Mouse (Mus musculus) neural tube, embryonic 15.5 days (tissue): ENCODE data around the gene Dgkg. TPM values are rescaled to one million over a fixed set of nuclear protein-coding genes. Genes with fewer than 3 reads are reported as not detected.

ENCODE experiments used
- ATAC-seq: fragments of 200-750 bp; cut with Nextera tagmentation; 2 replicates; pipeline ENCODE4 v1.8.0; 2017; ENCODE audit warnings: mild to moderate bottlenecking, moderate TSS enrichment, moderate library complexity; ENCODE audit not compliant: low FRiP score
- H3K27ac ChIP-seq: fragments of 300-500 bp; sonication (generic); replicated peaks from 2 replicates; pipeline ENCODE4 v1.5.1; 2015; ENCODE audit warnings: mild to moderate bottlenecking, inconsistent platforms
- H3K27me3 ChIP-seq: fragments of 300-500 bp; sonication (generic); replicated peaks from 2 replicates; pipeline ENCODE4 v1.6.1; 2015; ENCODE audit warnings: inconsistent platforms
- H3K36me3 ChIP-seq: fragments of 300-500 bp; sonication (generic); 2 replicates; pipeline ENCODE4 v1.6.1; 2015; ENCODE audit warnings: inconsistent platforms
- H3K4me1 ChIP-seq: fragments of 300-500 bp; sonication (generic); 2 replicates; pipeline ENCODE4 v1.6.1; 2015; ENCODE audit warnings: inconsistent platforms
- H3K4me2 ChIP-seq: fragments of 300-500 bp; sonication (generic); 2 replicates; pipeline ENCODE4 v1.6.1; 2015; ENCODE audit warnings: inconsistent platforms, mild to moderate bottlenecking, moderate library complexity
- H3K4me3 ChIP-seq: fragments of 300-500 bp; sonication (generic); replicated peaks from 2 replicates; pipeline ENCODE4 v1.5.1; 2015; ENCODE audit warnings: mild to moderate bottlenecking, inconsistent platforms
- H3K9ac ChIP-seq: fragments of 300-500 bp; sonication (generic); replicated peaks from 2 replicates; pipeline ENCODE4 v1.6.1; 2015; ENCODE audit warnings: mild to moderate bottlenecking, inconsistent platforms
- H3K9me3 ChIP-seq: fragments of 300-500 bp; sonication (generic); replicated peaks from 2 replicates; pipeline ENCODE4 v1.6.1; 2016; ENCODE audit warnings: inconsistent platforms
- WGBS: fragments of 180-500 bp; shearing (Covaris S2); methylation state at CpG from one replicate; pipeline ENCODE4 v1.1.7; 2015; ENCODE audit warnings: mixed read lengths; 5-methylcytosine and 5-hydroxymethylcytosine counted together
- polyA plus RNA-seq: library from polyadenylated mRNA; unstranded; fragments of >200 nt; fragmentation: Nextera tagmentation; extraction: Ambion mirVana; gene quantifications from 2 replicates; pipeline ENCODE4 v1.2.1, GENCODE M21; 2015

Gene Dgkg
- polyA plus RNA-seq, 1 experiment from 2014 or later, result 4.9 TPM

DNA sequence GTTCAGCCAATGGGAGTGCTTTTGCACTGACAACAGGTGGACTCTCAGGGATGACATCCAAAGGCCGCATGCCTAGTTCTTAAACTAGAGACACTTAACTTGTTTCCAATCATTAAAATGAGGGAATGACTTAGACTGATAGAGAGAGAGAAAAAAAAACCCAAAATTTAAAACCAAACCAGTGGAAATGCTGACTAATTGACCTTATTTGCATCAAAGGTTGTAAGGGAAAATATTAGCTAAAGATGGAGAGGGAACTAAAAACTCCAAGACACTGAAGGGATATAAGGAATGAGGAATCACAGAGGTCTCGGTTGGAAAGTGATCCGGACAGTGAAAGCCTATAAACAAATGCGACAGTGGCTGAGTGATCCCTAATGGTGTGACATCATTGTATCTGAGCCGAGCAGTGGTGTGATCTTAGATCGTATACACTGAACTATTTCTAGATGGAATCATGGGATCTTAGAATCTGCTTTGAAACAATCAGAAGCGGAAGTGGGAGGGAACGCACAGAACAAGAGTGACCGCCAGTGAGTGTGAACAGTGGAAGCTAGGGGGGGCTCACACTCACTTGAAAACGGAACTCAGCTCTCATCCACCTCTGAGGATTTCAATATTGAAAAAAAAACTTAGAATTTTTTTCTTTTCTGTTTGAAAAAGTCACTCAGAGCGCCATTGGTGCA, 70.7 kb downstream of the Dgkg start:
- Histone ChIP-seq H3K27ac (no peak overlapping the region), H3K9me3 (no peaks in the 10 kb centered on the region), H3K36me3 (no peaks in the 10 kb centered on the region), H3K4me1 (no peaks in the 10 kb centered on the region), H3K27me3 (no peaks in the 10 kb centered on the region), H3K9ac (no peak overlapping the region), H3K4me2 (no peak overlapping the region), H3K4me3 (no peak overlapping the region)
- 90% methylated on average over 11 of the region's 11 CpGs for WGBS
- no peak for ATAC-seq

GRCm38 (mm10) chr16:22585523-22585922, 71.5 kb downstream of the Dgkg start:
- H3K36me3 ChIP-seq, result no peaks in the 10 kb centered on the region
- H3K4me1 ChIP-seq, result no peaks in the 10 kb centered on the region
- H3K27ac ChIP-seq, result no peak overlapping the region
- no peak overlapping the region for H3K4me3 ChIP-seq
- no peak overlapping the region for H3K4me2 ChIP-seq
- H3K9ac ChIP-seq, result no peak overlapping the region
- 99% methylated on average over 3 of the region's 3 CpGs for WGBS
- no peaks in the 10 kb centered on the region for H3K9me3 ChIP-seq
- no peak for ATAC-seq
- H3K27me3 ChIP-seq, result no peaks in the 10 kb centered on the region

GRCm38 (mm10) chr16:22583401-22583800, 73.6 kb downstream of the Dgkg start:
- Histone ChIP-seq H3K4me1 (no peaks in the 10 kb centered on the region), H3K27ac (no peak overlapping the region), H3K4me2 (no peak overlapping the region), H3K9me3 (no peaks in the 10 kb centered on the region), H3K9ac (no peak overlapping the region), H3K36me3 (no peaks in the 10 kb centered on the region), H3K27me3 (peaks cover 8% of the 10 kb centered on the region; the same call in 1 of the 2 replicates), H3K4me3 (no peak overlapping the region)
- WGBS, result 7% methylated on average over 2 of the region's 2 CpGs
- no peak for ATAC-seq

DNA sequence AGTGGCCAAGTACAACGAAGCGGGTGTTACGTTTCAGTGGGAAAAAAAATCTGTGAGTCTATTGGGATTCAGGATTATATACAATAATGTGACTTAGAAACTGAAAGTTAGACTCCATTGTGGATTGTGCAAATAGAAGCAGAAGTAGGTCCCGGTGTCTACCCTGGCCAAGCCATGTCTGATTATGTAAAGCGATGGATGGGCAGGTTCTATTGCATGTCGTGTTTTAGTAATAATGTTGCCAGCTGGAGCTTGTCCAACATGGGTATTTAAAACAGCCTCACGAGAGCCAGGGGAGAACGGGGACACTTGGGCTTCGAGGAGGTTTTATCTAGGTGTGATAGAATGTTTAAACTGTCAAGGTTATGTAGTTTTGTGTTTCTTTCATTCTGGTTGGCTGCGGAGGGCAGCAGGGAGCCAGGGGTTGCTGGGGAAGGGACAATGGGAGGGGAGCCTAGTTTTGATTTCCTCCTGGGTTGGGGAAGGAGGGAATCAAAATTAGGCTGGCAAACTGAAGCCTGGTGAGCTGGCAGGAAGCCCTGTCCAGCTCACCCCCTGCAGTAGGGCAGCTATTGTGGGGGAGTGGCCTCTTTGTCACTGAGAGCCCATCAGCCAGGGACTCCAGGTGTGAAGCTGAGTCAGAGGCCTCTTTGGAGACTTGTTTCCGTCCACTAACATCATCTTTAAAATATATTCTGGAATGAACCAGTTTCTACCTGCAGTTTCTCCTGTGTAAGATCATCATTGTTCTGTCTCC, 74.7 kb downstream of the Dgkg start:
- 57% methylated on average over 11 of the region's 11 CpGs for WGBS
- no peaks in the 10 kb centered on the region for H3K36me3 ChIP-seq
- no peak overlapping the region for H3K9ac ChIP-seq
- H3K27me3 ChIP-seq, result peaks cover 9% of the 10 kb centered on the region; the same call in 1 of the 2 replicates
- H3K4me2 ChIP-seq, result no peak overlapping the region
- H3K27ac ChIP-seq, result no peak overlapping the region
- H3K9me3 ChIP-seq, result no peaks in the 10 kb centered on the region
- ATAC-seq, result no peak
- no peak overlapping the region for H3K4me3 ChIP-seq
- no peaks in the 10 kb centered on the region for H3K4me1 ChIP-seq

DNA sequence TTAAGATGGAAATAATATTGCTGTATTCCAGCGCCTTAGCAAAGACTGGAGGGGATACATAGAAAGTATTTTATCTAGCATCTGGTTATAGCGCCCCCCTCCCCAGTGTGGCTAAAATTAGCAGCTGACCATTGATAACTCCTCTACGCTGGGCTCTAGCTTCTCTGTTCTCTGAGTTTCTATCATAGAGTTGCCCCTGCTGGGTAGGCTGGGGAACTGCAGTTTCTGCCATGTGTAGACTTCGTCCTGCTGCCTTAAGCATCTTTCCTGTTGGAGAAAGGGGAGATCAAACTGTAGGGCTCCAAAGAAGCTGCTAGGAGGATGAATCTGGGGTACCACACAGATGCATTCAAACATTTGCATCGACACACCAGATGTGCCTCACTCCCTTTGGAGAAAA, 76.9 kb downstream of the Dgkg start:
- Histone ChIP-seq H3K36me3 (no peaks in the 10 kb centered on the region), H3K4me3 (no peak overlapping the region), H3K9me3 (no peaks in the 10 kb centered on the region), H3K27me3 (peaks cover 9% of the 10 kb centered on the region; the same call in 1 of the 2 replicates), H3K4me1 (no peaks in the 10 kb centered on the region), H3K27ac (no peak overlapping the region), H3K4me2 (no peak overlapping the region), H3K9ac (no peak overlapping the region)
- no peak for ATAC-seq
- whole genome bisulfite sequencing, result 49% methylated on average over 5 of the region's 5 CpGs

- ATAC-seq, result no peak
- peaks cover 9% of the 10 kb centered on the region; the same call in 1 of the 2 replicates for H3K27me3 ChIP-seq
- H3K4me2 ChIP-seq, result no peak overlapping the region
- no peak overlapping the region for H3K4me3 ChIP-seq
- no peaks in the 10 kb centered on the region for H3K36me3 ChIP-seq
- WGBS, result 89% methylated on average over 10 of the region's 10 CpGs
- no peaks in the 10 kb centered on the region for H3K9me3 ChIP-seq
- H3K9ac ChIP-seq, result no peak overlapping the region
- H3K4me1 ChIP-seq, result no peaks in the 10 kb centered on the region
- H3K27ac ChIP-seq, result no peak overlapping the region
These were observed 78.1 kb downstream of the Dgkg start for GRCm38 (mm10) chr16:22578883-22579282.

GRCm38 (mm10) chr16:22577656-22578055, 79.4 kb downstream of the Dgkg start:
- H3K9me3 ChIP-seq, result no peaks in the 10 kb centered on the region
- no peak overlapping the region for H3K4me3 ChIP-seq
- no peaks in the 10 kb centered on the region for H3K4me1 ChIP-seq
- 64% methylated on average over 8 of the region's 8 CpGs for WGBS
- no peak overlapping the region for H3K27ac ChIP-seq
- no peak overlapping the region for H3K4me2 ChIP-seq
- ATAC-seq, result no peak
- H3K9ac ChIP-seq, result no peak overlapping the region
- H3K27me3 ChIP-seq, result peaks cover 14% of the 10 kb centered on the region; the same call in 1 of the 2 replicates
- H3K36me3 ChIP-seq, result no peaks in the 10 kb centered on the region

DNA sequence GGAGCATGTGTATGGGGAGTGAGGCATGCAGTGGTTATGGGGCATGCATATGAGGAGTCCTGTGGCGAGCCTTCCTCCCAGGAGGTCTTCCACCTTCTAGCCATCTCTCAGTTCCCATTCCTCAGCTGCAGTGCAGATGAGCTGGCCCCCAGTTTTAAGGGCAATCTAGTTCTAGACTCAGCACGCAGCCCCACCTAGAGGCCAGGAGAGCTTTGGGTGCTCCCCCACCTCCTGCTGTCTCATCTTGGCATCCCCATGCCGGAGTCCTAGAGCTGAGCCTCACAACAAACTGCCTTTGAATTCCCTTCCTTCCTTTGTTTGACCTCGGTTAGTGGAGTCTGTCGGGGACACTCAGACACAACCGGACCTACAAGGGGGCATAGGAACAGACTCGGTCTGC, 82.9 kb downstream of the Dgkg start:
- Histone ChIP-seq H3K4me1 (no peaks in the 10 kb centered on the region), H3K36me3 (no peaks in the 10 kb centered on the region), H3K27ac (no peak overlapping the region), H3K9me3 (no peaks in the 10 kb centered on the region), H3K27me3 (peaks cover 22% of the 10 kb centered on the region; the same call in 1 of the 2 replicates), H3K9ac (no peak overlapping the region), H3K4me2 (no peak overlapping the region), H3K4me3 (no peak overlapping the region)
- ATAC-seq, result no peak
- 73% methylated on average over 7 of the region's 7 CpGs for WGBS

GRCm38 (mm10) chr16:22572641-22573341, 84.2 kb downstream of the Dgkg start:
- Histone ChIP-seq H3K4me1 (no peaks in the 10 kb centered on the region), H3K4me2 (no peak overlapping the region), H3K9me3 (no peaks in the 10 kb centered on the region), H3K9ac (no peak overlapping the region), H3K27me3 (peaks cover 14% of the 10 kb centered on the region; the same call in 1 of the 2 replicates), H3K4me3 (no peak overlapping the region), H3K27ac (no peak overlapping the region), H3K36me3 (no peaks in the 10 kb centered on the region)
- 48% methylated on average over 21 of the region's 21 CpGs for WGBS
- ATAC-seq, result no peak

- no peak overlapping the region for H3K4me2 ChIP-seq
- H3K9me3 ChIP-seq, result no peaks in the 10 kb centered on the region
- no peaks in the 10 kb centered on the region for H3K4me1 ChIP-seq
- H3K9ac ChIP-seq, result no peak overlapping the region
- no peak overlapping the region for H3K4me3 ChIP-seq
- H3K27ac ChIP-seq, result no peak overlapping the region
- H3K27me3 ChIP-seq, result 0 out of 2 replicates have a peak, but pooled peaks cover 5% of the 10 kb centered on the region
- WGBS, result 87% methylated on average over 3 of the region's 3 CpGs
- H3K36me3 ChIP-seq, result no peaks in the 10 kb centered on the region
- peak; percentile 33; the same call in 1 of the 2 replicates for ATAC-seq
These were observed 92.1 kb downstream of the Dgkg start for GRCm38 (mm10) chr16:22564907-22565272.

DNA sequence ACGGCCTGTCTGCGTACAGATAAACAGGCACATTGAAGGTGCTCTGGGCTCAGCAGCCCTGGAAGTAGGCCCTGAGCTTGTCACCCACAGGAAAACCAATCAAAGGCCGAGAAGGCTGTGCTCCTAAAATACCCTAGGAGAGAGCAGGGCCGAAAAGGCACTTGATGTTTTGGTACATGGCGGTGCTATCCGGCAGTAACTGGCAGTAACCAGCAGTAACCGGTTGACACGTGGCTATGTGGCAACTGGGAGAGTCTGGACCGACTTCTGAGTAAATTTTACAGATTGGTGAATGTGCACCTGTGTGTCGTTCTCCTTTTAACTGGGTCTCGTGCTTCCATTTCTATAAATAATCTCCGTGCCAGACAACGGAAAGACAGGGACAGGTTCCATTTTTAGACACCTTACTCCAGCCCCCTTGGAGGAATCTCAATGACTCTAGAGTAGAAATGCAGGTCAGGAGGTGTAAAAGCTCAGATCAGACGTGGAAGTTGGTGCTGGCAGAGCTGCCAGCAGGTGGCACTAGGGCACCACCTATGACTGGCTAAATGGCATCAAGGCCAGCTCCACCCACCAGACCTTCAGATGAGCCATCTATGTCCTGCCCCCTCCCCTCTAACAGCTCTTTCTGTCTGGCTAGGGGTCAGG, 92.6 kb downstream of the Dgkg start:
- 66% methylated on average over 14 of the region's 14 CpGs for WGBS

More for the DNA sequence above, 92.6 kb downstream of the Dgkg start:
- H3K4me2 ChIP-seq, result no peak overlapping the region
- H3K4me1 ChIP-seq, result no peaks in the 10 kb centered on the region
- peak; percentile 75; the same call in 1 of the 2 replicates for ATAC-seq
- H3K9ac ChIP-seq, result no peak overlapping the region
- no peak overlapping the region for H3K27ac ChIP-seq
- H3K36me3 ChIP-seq, result no peaks in the 10 kb centered on the region
- no peaks in the 10 kb centered on the region for H3K9me3 ChIP-seq
- no peak overlapping the region for H3K4me3 ChIP-seq
- H3K27me3 ChIP-seq, result 0 out of 2 replicates have a peak, but pooled peaks cover 5% of the 10 kb centered on the region
